Mouse (Mus musculus) brain, embryonic 14.5 days (tissue): ENCODE results near the gene Psmb9.

Source experiments
- CTCF ChIP-seq: fragments of 200-500 bp; IDR thresholded peaks from 2 replicates; pipeline ENCODE4 v1.5.1; 2012; ENCODE audit warnings: inconsistent platforms, mild to moderate bottlenecking, moderate library complexity, borderline replicate concordance; ENCODE audit not compliant: insufficient read depth, insufficient read length; ENCODE audit errors: extremely low read depth
- POLR2A ChIP-seq: fragments of 200-500 bp; IDR thresholded peaks from 2 replicates; pipeline ENCODE4 v1.6.1; 2012; ENCODE audit warnings: mild to moderate bottlenecking, inconsistent platforms, borderline replicate concordance; ENCODE audit not compliant: poor library complexity, insufficient read depth, insufficient read length, severe bottlenecking; ENCODE audit errors: extremely low read depth

DNA sequence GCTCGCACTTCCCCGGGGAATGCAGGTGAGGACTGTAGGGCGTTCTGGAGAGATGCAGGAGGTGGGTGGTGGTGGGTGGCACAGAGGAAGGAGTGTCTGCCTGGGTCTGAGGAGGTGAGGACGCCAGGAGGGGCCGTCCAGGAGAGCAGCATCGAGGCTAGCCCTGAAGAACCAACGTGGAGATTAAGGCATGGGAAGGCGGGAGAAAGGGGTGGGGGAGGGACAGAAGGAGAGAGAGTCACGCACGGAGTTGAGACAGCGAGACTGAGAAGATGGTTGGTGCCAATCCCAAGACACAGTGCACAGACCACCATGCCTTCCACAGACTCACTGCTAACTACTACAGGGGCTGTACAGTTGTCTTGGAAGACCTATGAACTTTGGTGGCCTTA, 11.0 kb upstream of the Psmb9 start:
- TF ChIP-seq POLR2A (no peak), CTCF (no peak)
